Mouse (Mus musculus): Measurements from ENCODE around the gene Gm20403.

GRCm38 (mm10) chr12:54987156-54987555 lies 827 bp upstream of the Gm20403 start:
- TF ChIP-seq CTCF (IDR thresholded peaks at IDR 0.05; ENCODE audit: borderline replicate concordance, control insufficient read depth, extremely low read depth, insufficient read depth, low read length, poor library complexity) (no peak), POLR2A (IDR thresholded peaks at IDR 0.05; ENCODE audit: control insufficient read depth, extremely low read depth, insufficient read depth, low read length, poor library complexity) (no peak)
